Mouse (Mus musculus) bone marrow macrophage, adult 2 months (primary cell): ENCODE measurements around the gene Pdzd11. TPM values are rescaled to one million over a fixed set of nuclear protein-coding genes. Genes with fewer than 3 reads are reported as not detected.

Source experiments
- H3K27ac ChIP-seq: 2 replicates; pipeline ENCODE4 v1.5.1; 2012; ENCODE audit warnings: low read depth, low read length; ENCODE audit not compliant: insufficient read depth
- H3K4me1 ChIP-seq: 2 replicates; pipeline ENCODE4 v1.6.1; 2012; ENCODE audit warnings: low read length; ENCODE audit not compliant: control insufficient read depth, insufficient read depth
- H3K4me3 ChIP-seq: 2 replicates; pipeline ENCODE4 v1.5.1; 2012; ENCODE audit warnings: mild to moderate bottlenecking, low read length, moderate library complexity; ENCODE audit not compliant: insufficient read depth
- CTCF ChIP-seq: IDR thresholded peaks from 2 replicates; pipeline ENCODE4 v1.5.1; 2012; ENCODE audit warnings: low read depth, mild to moderate bottlenecking, low read length, moderate library complexity
- POLR2A ChIP-seq: IDR thresholded peaks from 2 replicates; pipeline ENCODE4 v1.6.1; 2012; ENCODE audit warnings: mild to moderate bottlenecking, low read depth, low read length, borderline replicate concordance
- polyA plus RNA-seq: library from polyadenylated mRNA; stranded (reverse); fragments of >200 nt; gene quantifications from 2 replicates; pipeline ENCODE4 v1.2.4, GENCODE M21; 2012; ENCODE audit not compliant: missing spikeins, insufficient read depth, insufficient read length

Gene Pdzd11
- polyA plus RNA-seq, 1 experiment, result 29.7 TPM

DNA sequence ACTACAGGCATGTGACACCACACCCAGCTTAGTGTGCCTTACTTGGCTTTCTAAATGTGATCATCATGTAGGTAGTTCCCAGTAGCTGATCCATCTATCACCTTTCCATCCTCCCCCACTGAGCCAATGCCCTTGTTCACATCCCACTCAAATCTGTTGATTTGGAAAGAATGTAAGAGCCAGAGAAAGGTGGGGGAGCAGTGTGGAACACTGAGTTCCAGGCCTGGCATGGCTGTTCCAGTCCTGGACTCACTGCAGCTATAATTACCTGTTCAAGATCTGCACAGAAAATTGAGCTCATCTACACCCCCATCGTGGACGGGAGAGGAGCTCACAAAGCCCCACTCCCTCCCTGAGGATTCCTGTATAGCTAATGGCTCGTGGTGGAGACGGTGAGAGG is 26.6 kb downstream of the Pdzd11 start:
- TF ChIP-seq CTCF (no peak), POLR2A (no peak)
- Histone ChIP-seq H3K27ac (no peak overlapping the region), H3K4me1 (peaks cover 2% of the 10 kb centered on the region; the same call in 1 of the 2 replicates), H3K4me3 (no peak overlapping the region)

DNA sequence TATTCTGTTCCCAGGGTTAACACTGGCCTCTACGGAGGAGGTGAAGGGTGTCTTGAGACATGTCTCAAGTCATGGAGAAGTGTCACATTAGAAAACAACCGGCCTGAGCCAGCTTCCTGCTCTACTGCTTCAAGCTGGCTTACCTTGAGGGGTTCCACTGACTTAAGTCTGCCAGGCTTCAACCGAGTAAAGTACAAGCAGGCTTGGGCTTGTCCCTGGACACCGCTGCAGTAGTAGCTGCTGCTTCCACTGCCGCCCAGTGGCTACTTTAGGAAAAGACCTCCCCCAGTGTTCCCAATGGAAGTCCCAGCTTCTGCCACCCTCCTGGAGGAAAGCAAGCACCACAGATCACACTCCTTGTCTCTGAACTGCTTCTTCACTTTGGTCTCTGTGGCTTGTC is 28.9 kb downstream of the Pdzd11 start:
- TF ChIP-seq CTCF (no peak), POLR2A (no peak)
- Histone ChIP-seq H3K4me3 (no peak overlapping the region), H3K27ac (no peak overlapping the region), H3K4me1 (peaks cover 2% of the 10 kb centered on the region; the same call in 1 of the 2 replicates)

DNA sequence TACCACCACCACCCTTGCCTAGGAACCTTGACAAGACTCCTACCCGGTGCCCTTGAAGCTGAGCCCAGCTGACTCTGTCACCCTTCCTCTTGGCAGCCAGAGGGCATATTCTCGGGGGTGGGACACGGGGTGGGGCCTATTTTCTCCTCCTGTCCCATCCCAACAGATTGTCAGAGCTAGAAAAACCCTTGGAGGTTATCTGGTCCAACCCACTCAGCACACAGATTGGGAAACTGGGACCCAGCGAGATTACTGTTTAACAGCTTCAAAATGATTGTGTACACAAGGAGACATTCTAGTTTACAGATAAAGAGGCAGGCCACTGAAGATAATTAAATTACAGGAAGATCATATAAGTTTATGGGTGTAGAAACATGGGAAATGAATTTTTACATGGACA is 31.6 kb downstream of the Pdzd11 start, which contains the start of gene P2ry4:
P2ry4 (minus strand) TSS at position 79 of the 400 bp plus-strand sequence.
- no peak within 1 kb of the TSS for H3K27ac ChIP-seq
- H3K4me3 ChIP-seq, result no peak within 1 kb of the TSS
- H3K4me1 ChIP-seq, result no peaks in the 10 kb centered on the region
- TF ChIP-seq CTCF, result no peak
- no peak for TF ChIP-seq POLR2A

Other genes with a start within 250 kb of the Pdzd11 start
- not detected in 2 replicates for gene Otud6a, start 197.6 kb downstream of the Pdzd11 start, polyA plus RNA-seq
- gene Awat2, start 183.9 kb downstream of the Pdzd11 start, polyA plus RNA-seq, result not detected in 2 replicates
- gene Igbp1, start 132.3 kb downstream of the Pdzd11 start, polyA plus RNA-seq, result 82.8 and 83.9 TPM in 2 replicates
- gene Dgat2l6, start 101.7 kb downstream of the Pdzd11 start, polyA plus RNA-seq, result not detected in 2 replicates
- not detected in 2 replicates for gene Awat1, start 54.3 kb downstream of the Pdzd11 start, polyA plus RNA-seq
- not detected in 2 replicates for gene P2ry4, start 31.7 kb downstream of the Pdzd11 start, polyA plus RNA-seq
- gene Arr3, start 21.1 kb downstream of the Pdzd11 start, polyA plus RNA-seq, result not detected in 2 replicates
- gene Kif4, start 831 bp downstream of the Pdzd11 start, polyA plus RNA-seq, result 9.0 and 13.4 TPM in 2 replicates
- gene Gdpd2, start 103.3 kb upstream of the Pdzd11 start, polyA plus RNA-seq, result not detected in 2 replicates
- 4.1 and 4.2 TPM in 2 replicates for gene Dlg3, start 141.2 kb upstream of the Pdzd11 start, polyA plus RNA-seq